Mouse (Mus musculus): ENCODE measurements around the gene Midn.

DNA sequence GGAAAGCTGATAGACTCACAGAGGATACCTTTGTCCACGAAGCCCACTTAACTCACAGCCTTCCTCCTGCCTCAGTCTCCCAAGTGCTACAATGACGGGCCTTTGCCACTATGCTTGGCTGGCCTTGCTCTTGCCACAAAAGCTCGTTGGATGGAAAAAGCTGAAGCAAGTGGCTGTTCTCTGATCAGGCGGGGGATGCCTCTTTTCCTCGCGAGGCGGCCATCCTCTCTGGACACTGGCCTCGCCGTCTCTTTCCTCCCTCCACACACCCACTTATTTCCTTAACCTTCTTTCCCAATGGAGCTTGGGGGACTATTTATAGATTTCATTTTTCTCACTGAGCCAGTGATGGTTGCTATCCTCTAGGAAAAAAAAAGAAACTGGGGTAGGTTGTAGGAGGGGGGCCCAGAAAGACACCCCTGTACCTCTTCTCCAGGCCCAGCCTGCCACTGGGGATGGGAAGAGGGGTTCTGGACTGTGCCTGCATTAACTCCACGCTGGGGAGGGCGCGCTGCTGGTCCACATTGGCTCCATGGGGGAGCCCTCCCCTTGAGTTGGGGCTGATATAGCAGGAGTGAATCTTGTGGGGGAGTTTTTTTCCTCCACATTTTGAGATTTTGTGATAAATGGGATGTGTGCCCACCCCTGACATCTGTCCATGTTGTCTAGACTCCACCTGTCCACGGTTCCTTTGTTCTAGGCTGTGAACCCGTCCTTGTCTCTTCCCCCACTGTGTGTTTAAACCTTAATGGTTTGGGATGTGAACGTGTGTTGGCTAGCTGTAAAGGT is 9.3 kb downstream of the Midn start:
- TF ChIP-seq GATA1 (IDR thresholded peaks at IDR 0.05; ENCODE audit: borderline replicate concordance, low read length): no peak
- TF ChIP-seq FLI1 (IDR thresholded peaks at IDR 0.05; ENCODE audit: low read length): no peak
